Mouse (Mus musculus) lung, postnatal 0 days (tissue): ENCODE data around the gene Washc2. TPM values are rescaled to one million over a fixed set of nuclear protein-coding genes. Genes with fewer than 3 reads are reported as not detected.
"Not testable (repeated sequence)": the region's sequence is repeated elsewhere in the genome, so short reads cannot be mapped to it uniquely, and the experiment has no call there.

ENCODE experiments used
- ATAC-seq: fragments of 200-750 bp; cut with Nextera tagmentation; 2 replicates; pipeline ENCODE4 v1.8.0; 2017; ENCODE audit warnings: moderate library complexity
- DNase-seq: peaks from one replicate; pipeline ENCODE4 v3.0.0-alpha.2; 2016; ENCODE audit warnings: low spot score
- H3K27ac ChIP-seq: fragments of 300-500 bp; sonication (generic); 2 replicates; pipeline ENCODE4 v1.5.1; 2014; ENCODE audit warnings: antibody characterized with exemption, mild to moderate bottlenecking, low read length, mixed read lengths
- H3K27me3 ChIP-seq: fragments of 300-500 bp; sonication (generic); replicated peaks from 2 replicates; pipeline ENCODE4 v1.6.1; 2014; ENCODE audit warnings: low read length, mixed read lengths; ENCODE audit not compliant: insufficient read depth
- H3K36me3 ChIP-seq: fragments of 300-500 bp; sonication (generic); 2 replicates; pipeline ENCODE4 v1.6.1; 2014; ENCODE audit warnings: low read length, mixed read lengths; ENCODE audit not compliant: insufficient read depth
- H3K4me1 ChIP-seq: fragments of 300-500 bp; sonication (generic); 2 replicates; pipeline ENCODE4 v1.6.1; 2014; ENCODE audit warnings: antibody characterized with exemption, low read depth, low read length, mixed read lengths; ENCODE audit not compliant: insufficient read depth
- H3K4me2 ChIP-seq: fragments of 300-500 bp; sonication (generic); replicated peaks from 2 replicates; pipeline ENCODE4 v1.6.1; 2014; ENCODE audit warnings: low read depth, mild to moderate bottlenecking, low read length, moderate library complexity, mixed read lengths
- H3K4me3 ChIP-seq: fragments of 300-500 bp; sonication (generic); 2 replicates; pipeline ENCODE4 v1.5.1; 2014; ENCODE audit warnings: low read depth, low read length
- H3K9ac ChIP-seq: fragments of 300-500 bp; sonication (generic); replicated peaks from 2 replicates; pipeline ENCODE4 v1.6.1; 2014; ENCODE audit warnings: low read depth, mild to moderate bottlenecking
- H3K9me3 ChIP-seq: fragments of 300-500 bp; sonication (generic); 2 replicates; pipeline ENCODE4 v1.6.1; 2016; ENCODE audit warnings: low read length, mixed read lengths
- CTCF ChIP-seq: IDR thresholded peaks from 2 replicates; pipeline ENCODE4 v1.5.1; 2016; ENCODE audit warnings: antibody characterized with exemption, mild to moderate bottlenecking
- EP300 ChIP-seq: IDR thresholded peaks from 2 replicates; pipeline ENCODE4 v1.6.1; 2016; ENCODE audit warnings: antibody characterized with exemption, mild to moderate bottlenecking, control low read depth
- WGBS: fragments of 180-500 bp; shearing (Covaris S2); extraction: QIAGEN DNeasy Blood & Tissue Kit; methylation state at CpG from one replicate; pipeline ENCODE4 v1.1.7; 2014; 5-methylcytosine and 5-hydroxymethylcytosine counted together
- polyA plus RNA-seq: library from polyadenylated mRNA; unstranded; fragments of >200 nt; fragmentation: Nextera tagmentation; extraction: Ambion mirVana; gene quantifications from 2 replicates; pipeline ENCODE4 v1.2.1, GENCODE M21; 2015

Gene Washc2
- 36.9 and 38.7 TPM in 2 replicates for polyA plus RNA-seq

- DNase-seq: peak; percentile 97
- WGBS: under 1% methylated on average over 50 of the region's 51 CpGs
- 0 out of 2 replicates have a peak, but pooled peaks cover 7% of the 10 kb centered on the region for H3K36me3 ChIP-seq
- peak within 1 kb of the TSS; percentile 91 for H3K27ac ChIP-seq
- TF ChIP-seq EP300 (peak; percentile 47; the same call in 1 of the 2 replicates), CTCF (no peak)
- peak; percentile 99 for ATAC-seq
- peaks cover 7% of the 10 kb centered on the region; the same call in 1 of the 2 replicates for H3K4me1 ChIP-seq
- H3K4me2 ChIP-seq: peak within 1 kb of the TSS; percentile 90
- H3K27me3 ChIP-seq: no peaks in the 10 kb centered on the region
- H3K9ac ChIP-seq: peak within 1 kb of the TSS; percentile 87
- H3K4me3 ChIP-seq: peak within 1 kb of the TSS; percentile 76
- no peaks in the 10 kb centered on the region for H3K9me3 ChIP-seq
These were observed at the start of gene Washc2 for GRCm38 (mm10) chr6:116207729-116208534. Gene Washc2 (plus strand): TSS chr6:116208038.

DNA sequence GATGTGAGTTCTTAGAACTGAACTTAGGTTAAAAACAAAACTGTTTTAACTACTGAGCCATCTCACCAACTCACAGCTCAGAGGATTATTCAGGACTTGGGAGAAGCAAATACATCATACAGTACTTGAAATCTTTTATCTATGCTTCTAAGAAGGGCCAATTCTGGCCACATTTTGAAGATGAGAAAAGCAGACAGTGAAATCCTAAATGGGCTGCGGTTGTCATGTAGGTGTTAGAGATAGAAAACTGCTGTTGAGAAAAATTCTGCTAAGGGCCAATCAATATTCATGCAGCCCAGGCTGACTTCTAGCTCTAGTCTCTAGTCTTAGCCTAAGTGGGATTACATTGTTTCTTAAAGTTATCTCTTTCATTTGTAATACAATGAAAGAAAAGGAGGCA lies 41.5 kb upstream of the Washc2 start:
- TF ChIP-seq CTCF: no peak
- TF ChIP-seq EP300: no peak
- WGBS: 46% methylated on average over 1 of the region's 1 CpGs
- Histone ChIP-seq H3K36me3 (no peaks in the 10 kb centered on the region), H3K9me3 (no peaks in the 10 kb centered on the region), H3K9ac (no peak overlapping the region), H3K27ac (no peak overlapping the region), H3K4me2 (no peak overlapping the region), H3K4me1 (no peaks in the 10 kb centered on the region), H3K27me3 (no peaks in the 10 kb centered on the region), H3K4me3 (no peak overlapping the region)
- DNase-seq (peak; percentile 53), ATAC-seq (peak; percentile 33; the same call in 1 of the 2 replicates)

GRCm38 (mm10) chr6:116173511-116174099 lies 34.2 kb upstream of the Washc2 start:
- WGBS: 77% methylated on average over 37 of the region's 37 CpGs

DNA sequence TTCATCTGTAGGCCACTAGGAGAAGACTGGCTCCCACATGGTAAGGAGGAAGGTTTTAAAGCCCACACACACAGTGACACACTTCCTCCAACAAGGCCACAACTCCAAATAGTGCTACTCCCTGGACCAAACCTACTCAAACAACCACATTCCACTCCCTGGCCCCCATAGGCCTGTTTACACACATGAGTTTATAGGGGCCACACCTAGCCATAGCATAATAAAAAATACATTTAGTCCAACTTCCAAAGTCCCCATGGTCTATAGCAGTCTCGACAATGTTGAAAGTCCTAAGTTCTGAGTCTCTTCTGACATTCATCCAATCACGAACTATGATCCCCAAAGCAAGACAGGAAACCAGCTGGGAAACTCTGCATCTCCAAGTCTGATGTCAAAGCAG lies 29.5 kb upstream of the Washc2 start:
- Histone ChIP-seq H3K4me3 (no peak overlapping the region), H3K4me1 (no peaks in the 10 kb centered on the region), H3K27me3 (no peaks in the 10 kb centered on the region), H3K9me3 (no peaks in the 10 kb centered on the region), H3K4me2 (no peak overlapping the region), H3K9ac (no peak overlapping the region), H3K27ac (no peak overlapping the region), H3K36me3 (no peaks in the 10 kb centered on the region)
- no peak for TF ChIP-seq EP300
- TF ChIP-seq CTCF: no peak
- 98% methylated on average over 2 of the region's 2 CpGs for WGBS
- ATAC-seq: no peak
- no peak for DNase-seq

More at GRCm38 (mm10) chr6:116173511-116174099, 34.2 kb upstream of the Washc2 start:
- H3K4me2 ChIP-seq, H3K4me1 ChIP-seq, H3K9me3 ChIP-seq, ATAC-seq, H3K4me3 ChIP-seq, DNase-seq, H3K27ac ChIP-seq, H3K9ac ChIP-seq, H3K36me3 ChIP-seq, H3K27me3 ChIP-seq: not testable (repeated sequence)

- H3K9me3 ChIP-seq: no peaks in the 10 kb centered on the region
- TF ChIP-seq EP300 (no peak), CTCF (no peak)
- 60% methylated on average over 3 of the region's 3 CpGs for WGBS
- no peaks in the 10 kb centered on the region for H3K27me3 ChIP-seq
- no peak for DNase-seq
- H3K36me3 ChIP-seq: no peaks in the 10 kb centered on the region
- no peak overlapping the region for H3K4me2 ChIP-seq
- H3K4me1 ChIP-seq: no peaks in the 10 kb centered on the region
- no peak overlapping the region for H3K9ac ChIP-seq
- no peak overlapping the region for H3K27ac ChIP-seq
- no peak overlapping the region for H3K4me3 ChIP-seq
- ATAC-seq: no peak
These were observed 27.1 kb upstream of the Washc2 start for GRCm38 (mm10) chr6:116180731-116181130.

DNA sequence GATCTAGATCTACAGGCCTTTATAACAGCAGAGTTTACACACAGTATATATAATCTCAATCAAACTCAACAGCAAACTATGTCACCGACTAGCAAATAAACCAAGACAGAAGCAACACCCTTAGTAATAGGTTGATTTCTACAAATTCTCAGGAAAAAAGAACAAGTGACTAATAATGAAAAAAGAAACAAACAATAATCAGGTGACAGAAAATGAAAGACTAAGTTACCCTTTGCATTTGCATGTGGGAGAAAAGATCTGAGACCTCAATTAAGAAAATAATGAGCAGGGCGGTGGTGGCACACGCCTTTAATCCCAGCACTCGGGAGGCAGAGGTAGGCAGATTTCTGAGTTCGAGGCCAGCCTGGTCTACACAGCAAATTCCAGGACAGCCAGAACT lies 24.3 kb upstream of the Washc2 start:
- Histone ChIP-seq H3K27me3 (no peaks in the 10 kb centered on the region), H3K27ac (no peak overlapping the region), H3K4me3 (no peak overlapping the region), H3K9me3 (no peaks in the 10 kb centered on the region), H3K9ac (no peak overlapping the region), H3K36me3 (no peaks in the 10 kb centered on the region), H3K4me1 (no peaks in the 10 kb centered on the region), H3K4me2 (no peak overlapping the region)
- TF ChIP-seq EP300 (no peak), CTCF (no peak)
- ATAC-seq (no peak), DNase-seq (no peak)
- WGBS: 86% methylated on average over 5 of the region's 5 CpGs
